Mouse (Mus musculus) embryo, embryonic 9.5 days (tissue): ENCODE results near the gene Gm11567.
"Not testable (repeated sequence)": the region's sequence is repeated elsewhere in the genome, so short reads cannot be mapped to it uniquely, and the experiment has no call there.

Source experiments
- DNase-seq: peaks from one replicate; pipeline ENCODE4 v3.0.0-alpha.2; 2017; ENCODE audit errors: extremely low spot score

Gm11567 gene

DNA sequence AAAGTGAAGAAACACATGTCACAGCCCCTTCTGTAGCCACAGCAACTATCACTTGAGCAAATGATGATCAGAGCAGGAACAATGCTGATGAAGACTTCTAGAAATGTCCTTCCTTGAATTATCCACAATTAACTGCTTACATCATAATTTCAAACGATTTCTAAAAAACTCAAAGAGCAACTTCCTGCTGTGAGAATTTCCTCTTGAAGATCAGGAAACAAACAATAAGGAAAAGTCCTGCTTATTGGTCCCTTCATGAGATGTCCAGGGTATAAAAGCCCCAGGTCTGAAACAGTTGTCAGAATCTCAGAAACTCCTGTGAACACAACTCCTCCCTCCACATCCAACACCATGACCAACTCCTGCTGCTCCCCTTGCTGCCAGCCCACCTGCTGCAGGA lies at the start of gene Gm11567:
Gene Gm11567, plus strand, starts transcription at position 301 of the 400 bp plus-strand sequence.
- not testable (repeated sequence) for DNase-seq

DNA sequence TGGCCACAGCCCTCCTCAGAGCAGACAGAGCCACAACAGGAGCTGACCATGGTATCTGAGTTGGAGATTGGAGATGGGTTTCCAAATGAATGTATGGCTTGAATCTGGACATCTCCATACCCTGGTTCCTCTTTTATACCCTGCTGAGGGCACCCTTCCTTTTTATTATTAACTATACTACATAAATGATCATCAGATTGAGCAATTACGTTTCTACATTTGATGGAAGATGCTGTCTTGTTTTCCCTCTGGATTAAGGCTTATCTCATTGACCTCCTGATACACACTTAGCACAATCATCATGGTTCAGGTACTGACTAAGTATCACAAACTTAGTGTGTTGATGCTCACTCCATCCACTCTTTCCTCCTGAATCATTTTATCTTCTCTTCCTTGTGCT lies 41.0 kb upstream of the Gm11567 start, which contains the start of gene 2300003K06Rik:
Gene 2300003K06Rik, minus strand, starts transcription at position 101 of the 400 bp plus-strand sequence.
- DNase-seq = no peak

DNA sequence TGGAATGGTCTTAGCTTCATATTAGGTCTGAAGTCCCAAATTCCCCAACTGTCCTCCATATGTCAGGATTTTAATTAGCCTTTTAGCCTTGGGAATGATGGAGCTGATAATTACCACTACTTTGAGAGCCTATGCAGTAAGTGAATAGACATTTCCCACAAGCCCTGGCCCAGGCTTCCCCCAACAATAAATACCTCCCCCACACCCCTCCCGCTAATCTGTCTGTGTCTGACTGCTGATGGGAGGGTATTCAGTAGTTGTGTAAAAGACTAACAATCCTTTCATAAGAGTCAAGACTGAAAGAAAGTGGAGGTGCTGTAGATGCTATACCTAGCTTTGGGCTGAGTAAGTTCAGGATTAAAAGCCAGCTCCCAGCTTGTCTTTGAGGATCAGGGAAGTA lies 36.8 kb upstream of the Gm11567 start:
- DNase-seq = no peak

DNA sequence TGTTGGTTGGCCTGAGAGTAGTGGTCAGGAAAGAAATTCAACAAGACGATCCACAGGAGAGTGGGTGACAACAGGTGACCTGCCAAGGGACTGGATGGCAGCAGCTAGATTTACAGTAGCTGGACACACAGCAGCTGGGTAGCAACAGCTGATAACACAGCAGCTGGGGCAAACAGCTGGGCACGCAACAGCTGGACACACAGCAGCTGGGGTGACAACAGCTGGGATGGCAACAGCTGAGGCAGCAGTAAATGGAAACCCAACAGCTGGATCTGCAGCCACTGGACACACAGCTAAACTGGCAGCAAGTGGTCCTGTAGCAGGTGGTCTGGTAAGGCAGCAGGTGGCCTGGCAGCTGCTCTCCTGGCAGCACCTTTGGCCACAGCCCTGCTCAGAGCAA lies 32.2 kb upstream of the Gm11567 start:
- no peak for DNase-seq

DNA sequence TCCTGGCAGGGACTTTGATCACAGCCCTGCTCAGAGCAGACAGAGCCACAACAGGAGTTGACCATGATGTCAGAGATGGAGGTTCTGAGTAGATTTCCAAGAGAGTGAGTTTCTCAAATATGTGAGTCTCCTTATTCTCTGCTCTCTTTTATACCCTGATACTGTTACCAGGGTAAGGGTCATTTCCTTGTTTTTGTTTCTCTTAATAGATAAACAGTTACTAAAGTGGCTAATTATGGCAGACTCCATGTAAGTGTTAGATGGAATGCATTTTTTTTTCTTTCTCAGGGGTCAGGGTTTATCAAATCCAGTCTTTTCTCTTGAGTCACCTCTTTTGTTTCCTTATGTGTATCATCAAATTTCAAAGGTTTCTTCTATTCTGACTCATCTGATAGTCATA lies 27.5 kb upstream of the Gm11567 start, which contains the start of gene Krtap4-16:
Gene Krtap4-16, minus strand, starts transcription at position 101 of the 400 bp plus-strand sequence.
- DNase-seq = no peak

DNA sequence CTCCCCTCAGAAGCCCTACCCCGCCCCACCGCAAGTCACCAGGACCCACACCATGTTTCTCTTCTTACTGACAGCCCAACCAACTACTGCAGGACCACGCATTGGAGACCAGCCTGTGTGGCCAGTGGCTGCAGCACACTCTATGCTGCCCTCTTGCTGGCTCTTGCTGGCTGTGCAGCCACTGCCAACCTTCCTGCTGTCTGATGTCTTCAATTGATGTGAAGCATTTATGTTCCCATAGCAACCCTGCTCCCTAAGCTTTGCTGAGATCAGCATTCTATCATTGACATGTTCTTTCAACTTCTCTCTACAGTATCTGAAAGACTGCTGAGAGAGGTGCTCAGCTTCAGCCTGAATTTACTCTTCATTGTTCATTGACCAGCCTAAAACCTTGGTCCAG lies 24.9 kb upstream of the Gm11567 start:
- DNase-seq = peak; percentile 22

DNA sequence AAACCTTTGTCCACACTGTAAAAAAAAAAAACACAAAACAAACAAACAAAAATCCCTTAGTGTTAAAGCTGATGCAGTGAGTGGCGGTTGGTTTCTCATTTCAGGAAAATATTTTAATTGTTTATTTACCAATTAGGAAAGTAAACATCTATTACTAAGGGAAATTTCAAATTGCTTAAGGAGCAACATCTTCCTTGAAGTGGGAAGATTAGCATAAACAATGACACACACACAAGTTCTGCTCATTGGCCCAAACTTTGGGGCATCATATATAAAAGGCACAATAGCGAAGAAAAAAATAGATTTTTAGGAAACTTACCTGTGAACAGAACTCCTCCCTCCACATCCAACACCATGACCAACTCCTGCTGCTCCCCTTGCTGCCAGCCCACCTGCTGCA lies 21.4 kb upstream of the Gm11567 start, which contains the start of gene Gm11568:
Gene Gm11568, plus strand, starts transcription at position 301 of the 400 bp plus-strand sequence.
- DNase-seq = no peak

DNA sequence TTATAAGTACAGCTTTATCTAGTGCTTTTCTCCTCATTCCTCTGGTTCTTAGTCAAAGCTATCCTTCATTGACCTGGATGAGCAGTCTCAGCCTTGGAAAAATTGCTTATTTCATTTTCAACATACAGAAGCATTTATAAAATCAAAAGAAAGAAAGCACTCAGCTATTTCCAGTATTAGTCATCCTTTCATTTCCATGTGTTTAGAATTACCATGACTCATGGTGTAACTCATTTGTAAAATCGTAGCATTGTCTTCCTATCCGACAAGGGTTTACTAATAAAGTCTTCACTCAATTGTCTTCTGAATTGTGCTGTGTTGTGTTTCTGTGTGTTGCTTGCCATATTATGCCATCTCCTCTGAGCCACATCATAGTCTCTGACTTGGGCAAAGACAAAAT lies 20.2 kb upstream of the Gm11567 start:
- no peak for DNase-seq

DNA sequence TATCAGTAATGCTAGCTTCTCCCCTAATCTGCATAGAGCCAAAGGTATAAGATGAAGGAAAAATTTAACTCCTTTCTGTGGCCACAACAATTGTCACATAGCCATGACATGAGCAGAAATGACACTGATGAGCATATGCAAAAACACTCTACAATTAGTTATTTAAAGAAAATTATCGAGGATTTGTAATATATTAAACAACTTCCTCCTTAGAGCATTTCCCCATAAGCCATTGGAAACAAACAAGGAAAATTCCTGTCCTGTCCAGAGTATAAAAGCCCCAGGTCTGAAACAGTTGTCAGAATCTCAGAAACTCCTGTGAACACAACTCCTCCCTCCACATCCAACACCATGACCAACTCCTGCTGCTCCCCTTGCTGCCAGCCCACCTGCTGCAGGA lies 14.8 kb upstream of the Gm11567 start, which contains the start of gene Gm11559:
Gene Gm11559, plus strand, starts transcription at position 301 of the 400 bp plus-strand sequence.
- not testable (repeated sequence) for DNase-seq

DNA sequence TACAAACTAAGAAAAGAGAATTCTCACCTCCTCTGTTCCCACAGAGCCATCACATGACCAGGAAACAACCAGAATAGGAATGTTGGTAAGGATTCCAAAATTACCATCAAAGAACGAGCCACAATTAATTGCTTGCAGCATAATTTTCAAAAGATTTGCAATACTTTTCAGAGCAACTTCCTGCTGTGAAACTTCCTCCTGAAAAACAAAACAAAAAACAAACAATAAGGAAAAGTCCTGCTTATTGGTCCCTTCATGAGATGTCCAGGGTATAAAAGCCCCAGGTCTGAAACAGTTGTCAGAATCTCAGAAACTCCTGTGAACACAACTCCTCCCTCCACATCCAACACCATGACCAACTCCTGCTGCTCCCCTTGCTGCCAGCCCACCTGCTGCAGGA lies 5.9 kb upstream of the Gm11567 start, which contains the start of gene Krtap9-1:
Gene Krtap9-1, plus strand, starts transcription at position 301 of the 400 bp plus-strand sequence.
- DNase-seq = not testable (repeated sequence)

DNA sequence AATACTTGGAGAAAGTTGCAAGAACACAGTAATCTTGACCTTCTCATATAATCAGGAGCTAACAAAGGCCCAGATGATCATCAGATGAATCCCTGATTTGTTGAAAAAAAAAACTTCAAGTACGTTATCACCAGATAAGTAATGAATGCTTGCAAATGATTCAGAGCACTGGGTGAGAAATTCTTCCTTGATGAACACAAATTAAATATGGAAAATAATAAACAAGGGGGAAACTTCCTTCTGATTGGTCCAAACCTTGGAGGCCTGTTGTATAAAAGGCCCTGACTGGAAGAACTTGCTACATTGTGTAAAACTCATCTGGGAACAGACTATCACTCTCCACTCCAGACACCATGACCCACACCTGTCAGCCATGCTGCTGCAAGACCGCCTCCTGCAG lies 28.6 kb downstream of the Gm11567 start, which contains the start of gene Krtap31-1:
Gene Krtap31-1, plus strand, starts transcription at position 301 of the 400 bp plus-strand sequence.
- DNase-seq = no peak

DNA sequence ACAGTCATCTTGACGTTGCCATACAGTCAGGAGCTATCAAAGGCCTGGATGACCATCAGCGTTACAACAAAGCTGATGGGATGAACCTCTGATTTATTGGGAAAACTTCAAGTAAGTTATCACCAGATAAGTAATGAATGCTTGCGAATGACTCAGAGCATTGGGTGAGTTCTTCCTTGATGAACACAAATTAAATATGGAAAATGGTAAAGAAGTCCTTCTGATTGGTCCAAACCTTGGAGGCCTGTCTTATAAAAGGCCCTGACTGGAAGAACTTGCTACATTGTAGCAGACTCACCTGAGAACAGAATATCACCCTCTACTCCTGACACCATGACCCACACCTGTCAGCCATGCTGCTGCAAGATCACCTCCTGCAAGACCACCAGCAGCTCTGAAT lies 35.5 kb downstream of the Gm11567 start, which contains the start of gene Gm11565:
Gene Gm11565, plus strand, starts transcription at position 301 of the 400 bp plus-strand sequence.
- DNase-seq = no peak
